ENCODE assay signal across 11 mouse cellular contexts in the genomic region with DNA sequence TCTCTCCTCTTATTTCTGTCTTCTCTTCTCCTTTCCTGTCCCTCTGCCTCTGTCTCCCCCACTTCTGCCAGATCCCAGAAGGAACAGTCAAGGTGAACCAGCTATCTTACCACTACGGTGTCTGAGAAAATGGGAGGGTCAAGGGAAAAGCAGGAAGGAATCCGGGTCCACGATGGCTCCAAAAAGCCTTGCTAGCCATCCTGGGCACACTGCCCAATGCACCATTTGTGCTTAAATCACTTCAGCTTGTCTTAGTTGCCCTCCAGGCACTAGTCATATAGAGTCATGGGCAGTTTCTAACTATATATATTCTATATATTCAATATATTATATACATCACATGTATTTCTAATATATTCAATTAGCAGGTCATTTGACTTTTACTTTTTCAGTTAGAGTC.
"Had no signal": no experiment of that assay in that cellular context is flagged by ENCODE, and none has a peak within 500 bp of the region (broad histone marks: within the 10 kb centered on the region; RNA-seq: fewer than 3 reads in every experiment).

No protein-coding gene starts in this region.

- DNase-seq: gastrocnemius, postnatal 14 days; gastrocnemius, postnatal 36 days; heart, adult 18-20 months; heart, postnatal 10 days; kidney, adult 11 months; kidney, adult 2 months; kidney, adult 9 months; kidney, postnatal 14 days; kidney, postnatal 36 days; layer of hippocampus, adult 9-11 months; layer of hippocampus, postnatal 36 days had no signal
